Mouse (Mus musculus): ENCODE measurements around the gene Gcsam. TPM values are rescaled to one million over a fixed set of nuclear protein-coding genes. Genes with fewer than 3 reads are reported as not detected.
A peak's percentile ranks its signal among the peaks of the same experiment; 100 is the strongest.

Gcsam gene
- under 1 TPM in 1 of 2 experiments, not detected in 1; 0.62 TPM for polyA plus RNA-seq (2017; shearing (Covaris generic))

DNA sequence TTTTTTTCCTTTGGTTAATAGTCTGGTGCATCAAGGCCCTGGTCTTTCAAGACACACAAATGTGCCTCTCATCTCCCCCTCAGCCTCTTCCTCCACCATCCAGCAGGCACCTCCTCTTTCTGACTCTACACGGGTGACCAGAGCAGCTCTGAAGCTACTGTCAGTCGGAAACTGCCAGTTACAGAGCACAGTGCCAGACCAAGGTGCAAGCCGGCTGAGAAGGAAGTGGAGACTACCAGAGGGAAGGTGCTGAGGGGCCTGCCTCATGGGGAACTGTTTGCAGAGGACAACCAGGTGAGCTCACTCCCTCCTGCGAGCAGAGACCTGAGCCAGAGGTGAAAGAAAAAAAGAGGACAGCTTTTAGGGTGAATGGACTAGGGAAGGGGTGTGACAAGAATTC lies at the start of gene Gcsam:
Gene Gcsam (plus strand): TSS at position 114 of the 400 bp plus-strand sequence.
- no peak for ATAC-seq

GRCm38 (mm10) chr16:45561747-45562146 lies 48.4 kb upstream of the Gcsam start:
- no peak for ATAC-seq

DNA sequence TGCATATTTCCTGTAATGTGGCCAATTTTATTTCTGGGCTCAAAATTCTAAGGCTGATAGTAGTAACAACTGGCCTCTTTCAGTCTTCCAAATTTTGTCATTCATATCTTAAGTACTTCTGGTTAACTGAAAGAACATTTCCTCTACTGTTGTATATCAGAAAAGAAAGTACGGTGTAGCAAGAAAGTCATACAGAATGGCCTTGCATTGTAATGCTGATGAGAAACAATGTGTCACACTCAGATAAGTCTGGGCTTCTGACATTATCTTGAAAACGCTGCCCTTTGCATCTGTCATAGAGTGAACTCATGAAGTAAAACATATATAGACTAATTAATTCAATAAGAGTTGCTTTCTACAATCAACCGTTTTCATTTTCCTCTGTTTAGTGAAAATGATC lies 37.9 kb upstream of the Gcsam start:
- no peak for ATAC-seq

DNA sequence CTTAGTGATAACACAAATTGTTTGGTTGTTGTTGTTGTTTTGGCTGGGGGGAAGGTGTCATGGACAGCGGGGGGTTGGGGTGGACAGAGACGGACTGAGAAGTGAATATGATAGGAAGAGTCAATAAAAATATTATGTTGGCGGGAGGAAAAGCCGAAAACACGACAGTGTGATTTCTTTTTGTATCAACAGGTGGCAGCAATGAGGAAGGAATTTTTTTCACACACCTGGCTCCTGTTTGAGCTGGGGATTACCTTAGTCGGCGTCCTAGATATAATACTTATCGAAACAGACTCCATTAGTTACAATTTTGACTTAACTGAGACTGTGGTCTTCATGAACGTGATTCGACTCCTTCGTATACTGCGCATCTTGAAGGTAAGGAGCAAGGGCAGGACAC lies 30.3 kb upstream of the Gcsam start:
- ATAC-seq: no peak

- ATAC-seq: no peak
Observed at GRCm38 (mm10) chr16:45582512-45582911, 27.7 kb upstream of the Gcsam start.

- ATAC-seq: no peak
Observed at GRCm38 (mm10) chr16:45593656-45594055, 16.5 kb upstream of the Gcsam start.

DNA sequence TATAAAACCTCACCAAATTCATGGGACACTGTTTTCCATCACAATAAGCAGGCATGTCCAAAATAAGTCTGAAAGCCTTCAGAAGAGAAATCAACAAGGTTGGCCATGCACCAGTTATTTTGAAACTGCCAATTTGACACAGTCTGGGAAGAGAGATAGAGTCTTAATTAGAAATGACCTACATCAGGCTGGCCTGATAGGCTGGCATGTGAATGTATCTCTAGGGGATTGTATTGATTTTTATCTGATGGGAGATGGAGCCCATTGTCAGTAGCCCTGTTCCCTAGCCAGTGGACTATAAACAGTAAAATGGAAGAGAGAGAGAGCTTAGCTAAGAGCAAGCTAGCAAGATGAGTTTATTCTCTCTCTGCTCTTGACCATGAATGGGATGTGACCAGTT lies 14.7 kb upstream of the Gcsam start:
- ATAC-seq: no peak

GRCm38 (mm10) chr16:45608481-45608954 lies 1.7 kb upstream of the Gcsam start:
- no peak for ATAC-seq

- peak; percentile 66 for ATAC-seq
Observed at GRCm38 (mm10) chr16:45609300-45609699, 880 bp upstream of the Gcsam start.

GRCm38 (mm10) chr16:45613247-45613646 lies 3.1 kb downstream of the Gcsam start:
- no peak for ATAC-seq

- ATAC-seq: no peak
Observed at GRCm38 (mm10) chr16:45615944-45616343, 5.8 kb downstream of the Gcsam start.

- no peak for ATAC-seq
Observed at GRCm38 (mm10) chr16:45619751-45620375, 9.7 kb downstream of the Gcsam start.

DNA sequence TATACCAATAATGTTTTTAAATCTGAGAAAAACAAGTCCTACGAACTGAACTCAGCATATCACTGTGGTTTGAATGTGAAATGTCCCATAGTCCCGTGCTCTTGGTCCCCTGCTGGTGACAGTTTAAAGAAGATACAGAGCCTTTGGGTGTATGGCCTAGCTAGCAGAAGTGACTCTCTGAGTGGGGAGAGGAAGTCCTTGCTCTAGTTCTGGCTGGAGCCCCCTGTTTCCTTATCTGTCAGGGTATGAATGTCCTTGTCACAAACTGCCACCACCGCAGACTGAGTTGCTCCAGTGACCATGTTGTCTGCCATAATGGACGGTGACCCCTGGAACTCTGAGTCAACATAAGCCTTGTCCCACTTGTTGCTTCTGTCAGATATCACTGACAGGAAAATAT lies 13.1 kb downstream of the Gcsam start:
- ATAC-seq: no peak

DNA sequence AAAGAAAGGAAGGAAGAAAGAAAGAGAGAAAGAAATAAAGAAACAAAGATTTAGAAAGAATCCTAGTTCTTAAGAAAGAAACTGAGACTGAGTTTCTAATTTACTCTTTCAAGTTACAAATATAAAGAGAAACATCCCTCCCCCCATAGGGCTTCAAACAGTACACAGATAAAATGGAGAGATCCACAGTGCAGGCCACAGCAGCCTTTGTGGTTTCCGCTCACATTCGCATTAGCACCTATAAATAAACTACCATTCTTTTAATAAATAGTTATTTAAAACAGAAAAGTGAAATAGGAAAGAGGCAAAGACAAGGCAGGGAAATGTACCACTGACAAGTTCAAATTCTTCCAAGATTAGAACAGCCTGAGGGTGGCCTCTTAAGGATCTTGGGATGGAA lies 14.6 kb downstream of the Gcsam start:
- ATAC-seq: peak; percentile 64

DNA sequence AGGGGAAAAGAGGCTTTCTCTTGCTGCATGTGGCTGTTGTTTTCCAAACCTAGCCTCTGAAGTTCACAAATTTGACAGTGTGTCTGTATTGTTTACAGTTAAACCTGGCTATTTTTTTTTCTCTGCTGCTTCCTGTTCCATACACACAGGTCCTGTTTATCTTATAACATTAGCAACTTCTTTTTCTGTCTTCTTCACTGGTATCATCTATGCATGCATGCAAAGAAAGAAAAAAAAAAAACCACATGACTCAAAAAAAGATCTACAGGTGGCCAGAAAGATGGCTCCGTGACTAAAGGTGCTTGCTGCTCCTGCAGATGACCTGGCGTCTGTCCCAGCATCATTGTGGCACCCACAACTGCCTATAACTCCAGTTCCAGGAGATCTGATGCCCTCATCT lies 15.2 kb downstream of the Gcsam start:
- ATAC-seq: no peak

DNA sequence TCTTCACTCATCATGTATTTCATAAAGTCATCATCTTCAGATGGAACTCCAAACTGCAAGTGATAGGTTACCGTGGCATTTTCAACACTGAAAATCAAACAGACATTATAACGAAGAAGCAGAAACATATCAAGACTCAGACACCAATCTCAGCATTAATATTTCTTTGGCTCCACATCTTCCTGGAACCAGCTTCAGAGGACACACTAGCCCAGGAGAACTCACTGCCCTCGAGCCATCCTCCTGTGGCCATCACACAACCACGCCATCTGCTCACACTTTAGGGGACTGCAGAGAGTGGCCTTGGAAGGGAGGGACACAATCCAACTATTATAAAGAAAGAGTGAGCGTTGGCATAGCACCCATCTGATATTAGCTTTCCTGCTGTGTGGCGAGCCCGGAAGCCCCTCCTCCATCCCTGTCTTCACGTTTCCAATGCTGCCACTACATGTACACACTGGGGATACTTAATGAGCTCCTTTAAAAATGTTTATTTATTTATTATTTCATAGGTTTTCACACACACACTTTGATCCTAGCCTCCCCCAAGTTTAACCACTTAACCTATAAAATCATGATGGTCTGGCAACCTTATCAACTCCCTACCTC lies 19.4 kb downstream of the Gcsam start:
- ATAC-seq: no peak

- ATAC-seq: peak; percentile 95
Observed at GRCm38 (mm10) chr16:45630347-45630960, 20.3 kb downstream of the Gcsam start.

GRCm38 (mm10) chr16:45632420-45632819 lies 22.2 kb downstream of the Gcsam start:
- ATAC-seq: no peak

DNA sequence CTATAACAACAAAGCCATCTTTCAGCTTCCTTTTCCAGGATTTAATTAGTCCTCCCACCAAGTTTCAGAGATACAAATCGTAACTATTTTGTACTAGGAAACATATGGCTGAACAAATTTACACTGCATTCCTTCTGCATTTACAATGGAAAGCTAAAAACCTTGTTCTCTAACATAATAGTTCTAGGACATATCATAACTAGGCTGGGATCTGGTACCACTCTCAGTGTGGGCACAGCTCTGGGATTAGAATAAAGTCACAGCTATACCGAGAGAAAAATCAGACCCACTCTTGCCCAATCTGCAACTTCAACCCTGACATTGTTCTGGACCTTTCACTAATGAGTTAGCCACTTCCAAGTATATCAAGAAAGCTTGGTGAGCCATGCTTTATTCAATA lies 25.6 kb downstream of the Gcsam start:
- no peak for ATAC-seq

DNA sequence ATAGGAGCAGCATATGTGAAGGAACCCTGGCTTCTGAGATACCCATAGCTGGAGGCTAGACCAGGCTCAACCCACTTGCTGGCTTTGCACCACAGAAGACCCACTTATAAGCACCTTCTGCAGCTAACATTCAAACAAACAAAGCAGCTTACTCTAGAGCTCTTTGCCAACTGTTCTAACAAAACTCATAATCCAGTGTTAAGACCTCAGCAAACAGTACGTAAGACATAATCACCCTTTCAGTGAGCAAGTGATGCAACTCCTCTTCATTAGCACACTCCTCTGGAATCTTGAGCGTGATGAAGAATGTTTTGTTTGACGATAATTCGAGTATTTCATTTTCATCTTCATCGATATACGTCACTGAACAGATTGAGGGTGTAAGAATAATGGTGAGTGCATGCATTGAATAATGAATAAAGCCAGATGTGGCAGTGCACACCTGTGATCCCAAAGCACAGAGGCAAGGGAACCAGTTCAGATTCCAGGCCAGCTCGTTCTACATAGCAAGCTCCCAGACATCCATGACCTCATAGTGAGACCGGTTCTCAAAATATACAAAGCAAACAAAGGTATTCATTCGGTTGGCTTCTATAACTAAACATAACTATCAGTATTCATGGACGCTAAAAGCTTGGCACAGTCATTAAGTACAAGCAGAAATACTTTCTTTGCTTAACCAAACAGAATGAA lies 30.0 kb downstream of the Gcsam start:
- no peak for ATAC-seq

- no peak for ATAC-seq
Observed at GRCm38 (mm10) chr16:45641301-45641700, 31.1 kb downstream of the Gcsam start.

DNA sequence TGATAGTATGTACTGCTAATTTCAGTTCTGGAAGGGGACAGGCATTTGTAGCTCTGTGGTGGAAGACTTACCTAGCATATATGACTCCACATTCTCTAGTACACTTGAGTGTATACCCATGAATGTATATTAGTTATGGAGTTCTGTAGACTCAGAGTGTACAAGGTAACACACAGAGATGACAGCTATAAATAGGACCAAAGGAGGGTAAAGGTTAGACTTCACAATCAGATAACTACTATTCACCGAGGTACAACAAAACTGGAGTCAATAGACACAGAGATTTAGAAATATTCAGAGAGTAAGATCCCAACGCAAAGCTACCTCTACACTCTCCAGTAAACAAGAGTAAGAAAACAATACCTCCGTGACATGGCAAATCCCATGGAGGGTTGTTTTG lies 33.8 kb downstream of the Gcsam start:
- no peak for ATAC-seq

DNA sequence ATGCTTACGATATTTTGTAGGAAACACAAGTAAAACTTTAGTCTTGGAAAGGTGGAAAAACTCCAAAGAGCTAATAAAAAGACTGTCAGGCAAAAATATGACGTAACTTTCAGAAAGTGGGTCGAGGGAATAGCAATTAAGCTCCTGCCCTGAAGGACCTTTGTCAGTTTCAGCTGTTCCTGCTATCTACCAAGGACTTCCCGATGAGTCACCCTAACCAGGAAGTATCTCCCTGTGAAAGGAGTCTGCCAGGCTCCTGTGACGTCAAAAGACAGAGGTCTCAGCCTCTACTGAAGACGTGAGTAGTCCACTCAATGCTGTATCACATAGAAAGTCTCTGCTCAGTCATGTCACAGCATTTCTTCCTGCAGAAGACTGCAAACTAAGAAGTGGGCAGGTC lies 34.2 kb downstream of the Gcsam start:
- no peak for ATAC-seq

DNA sequence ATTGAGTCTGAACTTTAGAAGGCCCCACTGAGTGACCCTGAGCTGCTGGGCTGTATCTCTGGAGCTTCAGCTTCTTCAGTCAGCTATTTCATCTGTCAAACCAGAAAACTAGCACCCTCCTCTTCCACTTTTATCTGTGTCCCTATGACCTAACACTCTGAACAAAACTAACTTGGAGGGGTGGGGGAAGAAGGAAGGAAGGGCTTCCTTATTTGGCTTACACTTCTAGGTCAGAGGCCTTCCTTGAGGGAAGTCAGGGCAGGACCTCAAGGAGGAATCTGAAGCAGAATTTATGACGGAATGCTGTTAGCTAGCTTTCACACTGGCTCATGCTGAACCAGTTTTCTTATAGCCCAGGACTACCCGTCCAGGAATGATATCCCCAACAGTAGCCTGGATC lies 41.3 kb downstream of the Gcsam start:
- no peak for ATAC-seq

Data from CD4-positive, CD25-positive, alpha-beta regulatory T cell, adult 4 months (primary cell).